Mouse (Mus musculus) megakaryocyte-erythroid progenitor cell, adult 5-6 weeks (primary cell): ENCODE data around the gene Car2. TPM values are rescaled to one million over a fixed set of nuclear protein-coding genes. Genes with fewer than 3 reads are reported as not detected.
A peak's percentile ranks its signal among the peaks of the same experiment; 100 is the strongest.

Source experiments
- ATAC-seq: replicated peaks from 2 replicates; pipeline ENCODE4 v1.8.0; 2016; ENCODE audit warnings: mild to moderate bottlenecking, inconsistent platforms; ENCODE audit not compliant: severe bottlenecking, poor library complexity, low FRiP score, low TSS enrichment
- total RNA-seq, 2 experiments: library from RNA; stranded (forward) in 1 of 2; stranded (reverse) in 1 of 2; fragments of 200-1000, 215-1000 nt in 1 of 2; fragments of >200 nt in 1 of 2; fragmentation: Nextera tagmentation in 1 of 2; gene quantifications; 2 replicates each; pipeline ENCODE4 v1.2.3; 2014 to 2017

Car2 gene
- total RNA-seq, 2 experiments from 2014 or later, result 1,983 to 2,475 TPM

DNA sequence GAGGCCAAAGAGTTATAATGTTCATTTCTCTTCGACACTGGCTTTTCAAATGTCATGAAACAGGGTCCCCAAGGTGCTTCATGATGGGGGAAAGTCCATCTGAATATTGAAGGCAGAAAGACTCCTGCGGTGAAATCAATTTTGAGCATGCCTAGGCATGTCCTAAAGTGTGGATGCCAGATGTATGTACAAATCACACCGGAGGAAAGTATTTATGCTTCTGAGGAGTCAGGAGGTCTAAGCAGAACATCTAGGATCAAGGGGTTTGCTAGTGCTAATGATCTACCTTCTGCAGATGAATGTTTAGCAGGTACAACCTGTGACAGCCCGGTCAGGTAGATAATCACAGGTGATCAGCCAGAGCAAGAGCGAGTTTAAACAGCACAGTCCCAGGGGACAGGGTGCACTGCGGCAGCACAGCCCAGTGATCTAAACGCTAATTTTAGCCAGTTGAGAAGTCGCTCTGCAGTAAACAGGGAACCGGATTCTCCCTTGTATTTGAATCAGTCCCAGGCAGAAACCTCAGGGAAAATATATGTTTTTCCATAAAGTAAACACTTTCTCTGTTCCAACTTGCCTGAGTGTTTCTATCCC lies 9.7 kb upstream of the Car2 start:
- no peak for ATAC-seq

DNA sequence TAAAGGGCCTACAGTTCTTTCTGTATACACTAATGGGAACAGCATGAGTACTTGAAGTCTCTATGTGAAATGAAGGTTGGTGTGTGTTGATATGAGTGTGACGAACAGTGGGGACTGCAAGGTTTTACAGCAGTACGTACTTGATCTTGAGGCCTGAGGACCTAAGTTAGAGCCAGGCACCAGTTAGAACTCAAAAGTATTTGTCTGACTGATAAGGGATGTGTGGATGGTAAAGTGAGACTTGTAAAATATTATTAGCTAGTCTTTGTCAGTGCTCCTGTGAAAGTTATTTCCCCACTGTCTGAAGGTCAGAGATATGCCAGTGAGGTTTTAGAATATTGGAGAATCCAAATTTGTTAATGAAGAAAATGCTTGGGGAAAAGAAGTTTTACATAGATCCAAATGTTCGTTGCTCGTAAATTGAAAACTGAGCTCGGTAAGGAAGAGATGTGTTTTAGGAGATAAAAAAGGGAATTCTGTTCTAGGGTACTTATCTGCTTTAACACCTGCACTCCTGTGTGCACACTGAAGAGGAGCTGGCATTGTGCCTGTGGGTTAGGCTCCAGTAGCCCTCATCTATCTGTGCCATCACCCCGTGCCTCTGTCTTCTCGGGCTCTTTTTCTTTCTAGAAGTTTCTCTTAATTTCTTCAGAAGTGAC lies 8.7 kb upstream of the Car2 start:
- peak; percentile 70 for ATAC-seq

DNA sequence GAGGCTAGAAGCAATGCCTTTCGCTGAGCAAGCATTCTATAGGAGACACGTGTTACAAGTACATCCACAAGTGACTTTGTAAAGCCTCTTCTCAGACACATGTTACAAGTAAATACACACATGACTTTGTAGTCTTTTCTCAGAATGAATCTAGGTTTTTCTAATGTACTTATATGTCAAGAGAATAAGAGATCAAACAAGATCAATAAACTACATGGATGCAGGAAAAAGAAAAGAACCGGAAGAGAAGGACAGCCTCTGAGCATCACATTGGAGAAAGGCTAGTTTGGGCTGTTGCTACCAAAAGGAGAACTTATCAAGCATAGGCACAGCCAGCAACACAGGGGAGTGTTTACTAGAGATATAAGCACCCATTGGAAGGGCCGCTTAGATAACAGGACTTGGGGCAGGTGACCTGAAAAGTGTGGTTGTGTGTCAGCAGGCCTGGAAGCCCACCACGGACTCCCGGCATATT lies 7.3 kb upstream of the Car2 start:
- peak; percentile 61 for ATAC-seq

DNA sequence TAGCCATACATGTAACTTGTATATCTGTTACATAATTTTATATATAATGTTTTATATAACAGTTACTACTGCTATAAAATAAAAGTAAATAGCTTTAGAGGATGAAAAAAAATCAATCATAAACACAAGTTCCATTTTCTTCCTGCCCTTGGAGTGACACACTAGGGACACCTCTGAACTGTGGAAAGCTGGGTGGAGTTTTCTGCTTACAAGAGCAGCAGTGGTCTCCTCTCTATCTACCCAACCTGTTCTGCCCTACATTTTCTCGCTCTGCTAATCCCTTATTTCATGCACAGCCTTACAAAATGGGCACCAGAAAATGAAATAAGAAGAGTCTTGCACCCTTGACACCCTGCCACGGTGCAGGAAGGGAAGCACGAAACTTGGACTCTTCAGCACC lies 6.8 kb upstream of the Car2 start:
- 0 out of 2 replicates have a peak, but pooled peaks have one; percentile 3 for ATAC-seq

GRCm38 (mm10) chr3:14880277-14880676 lies 5.8 kb upstream of the Car2 start:
- ATAC-seq, result no peak

- no peak for ATAC-seq
These were observed 4.1 kb upstream of the Car2 start for GRCm38 (mm10) chr3:14882005-14882404.

DNA sequence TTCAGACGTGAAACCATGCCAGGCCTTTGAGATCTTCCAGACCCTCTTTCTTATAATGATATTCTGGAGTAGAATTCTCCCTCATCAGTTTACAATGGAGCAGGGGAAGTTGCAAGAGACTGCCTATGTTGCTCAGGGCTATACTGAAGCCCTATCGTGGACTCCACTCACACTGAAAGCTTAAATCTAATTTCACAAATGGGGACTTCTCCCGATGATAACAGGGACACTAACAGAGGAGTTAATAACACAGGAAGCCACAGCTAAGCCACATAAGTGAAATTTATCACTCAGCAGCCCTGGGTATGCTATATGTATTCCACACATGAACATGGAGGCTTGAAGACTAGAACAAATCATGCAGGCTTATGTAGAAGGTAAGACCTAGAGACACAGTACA lies 3.3 kb upstream of the Car2 start:
- no peak for ATAC-seq

GRCm38 (mm10) chr3:14884826-14885225 lies 1.2 kb upstream of the Car2 start:
- no peak for ATAC-seq

- peak; percentile 5; the same call in 1 of the 2 replicates for ATAC-seq
These were observed 1.1 kb downstream of the Car2 start for GRCm38 (mm10) chr3:14887134-14887666.

- no peak for ATAC-seq
These were observed 1.7 kb downstream of the Car2 start for GRCm38 (mm10) chr3:14887686-14888295.

DNA sequence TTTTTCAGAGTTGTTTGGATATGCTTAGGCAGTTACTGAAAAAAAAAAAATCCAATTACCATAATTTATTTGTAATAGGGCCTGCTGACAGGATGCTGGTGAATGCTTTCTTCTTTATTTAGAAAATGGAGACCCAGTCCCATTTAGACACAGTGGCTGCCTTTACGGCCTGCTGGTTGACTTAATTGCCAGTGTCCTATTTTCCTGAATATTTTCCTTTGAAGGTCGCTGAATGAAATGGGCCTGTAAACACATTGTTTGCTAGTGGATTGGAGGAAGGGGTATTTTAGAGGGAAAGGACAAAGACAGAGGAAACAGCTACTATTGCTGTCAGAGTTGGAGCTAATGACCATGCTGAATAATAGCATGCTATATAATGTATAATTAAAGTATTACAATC lies 2.5 kb downstream of the Car2 start:
- no peak for ATAC-seq

DNA sequence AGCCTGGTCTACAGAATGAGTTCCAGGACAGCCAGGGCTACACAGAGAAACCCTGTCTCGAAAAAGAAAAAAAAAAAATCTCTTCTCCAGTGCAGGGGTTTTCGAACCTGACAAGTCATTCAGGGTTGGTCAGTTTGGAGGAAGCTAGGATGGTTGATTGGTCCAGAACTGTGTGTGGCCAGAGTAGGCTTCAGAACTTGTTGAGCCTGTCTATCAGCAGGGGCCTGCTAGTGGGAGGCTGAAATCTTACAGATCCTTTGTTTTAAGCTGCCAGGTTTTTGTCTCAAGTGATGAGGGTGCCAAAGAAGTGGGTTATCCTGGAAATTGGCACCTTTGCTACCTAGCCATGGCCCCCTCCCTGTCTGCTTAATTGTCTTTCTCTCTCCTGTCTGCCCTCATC lies 3.0 kb downstream of the Car2 start:
- no peak for ATAC-seq

GRCm38 (mm10) chr3:14889716-14890409 lies 3.8 kb downstream of the Car2 start:
- peak; percentile 25 for ATAC-seq

DNA sequence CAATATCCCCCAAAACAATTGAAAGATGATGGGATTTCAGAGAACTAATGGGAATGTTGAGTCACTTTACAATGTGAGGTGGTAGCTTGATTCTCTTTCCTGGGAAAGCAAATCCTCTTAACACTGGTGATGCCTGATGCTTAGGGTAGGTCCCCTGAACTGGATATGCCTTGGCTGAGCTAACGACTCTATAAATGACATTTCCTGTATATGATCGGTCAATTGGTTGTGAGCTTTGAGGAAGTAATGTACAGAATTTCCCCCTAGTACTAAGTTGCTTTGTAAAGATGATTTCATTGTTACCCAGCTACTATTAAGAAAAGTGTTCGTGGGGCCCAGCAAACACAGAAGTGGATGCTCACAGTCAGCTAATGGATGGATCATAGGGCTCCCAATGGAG lies 6.9 kb downstream of the Car2 start:
- no peak for ATAC-seq

DNA sequence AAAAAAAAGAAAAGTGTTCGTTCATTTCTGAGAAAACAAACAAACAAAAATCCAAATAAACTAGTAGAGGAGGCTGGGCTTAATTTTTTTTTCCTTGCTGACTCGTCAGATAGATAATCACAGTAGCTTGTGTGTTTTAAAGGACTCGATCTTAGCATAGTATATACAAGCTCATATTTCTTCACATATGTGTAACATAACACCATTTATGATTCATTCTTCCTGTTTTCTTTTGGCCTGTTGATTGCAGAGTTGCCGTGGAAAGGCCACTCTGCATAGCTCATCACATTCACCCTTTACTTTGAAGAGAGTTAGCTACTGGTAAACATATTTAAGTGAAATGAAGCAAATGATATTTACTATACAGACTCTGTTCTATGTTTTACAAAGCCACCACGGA lies 7.6 kb downstream of the Car2 start:
- no peak for ATAC-seq

DNA sequence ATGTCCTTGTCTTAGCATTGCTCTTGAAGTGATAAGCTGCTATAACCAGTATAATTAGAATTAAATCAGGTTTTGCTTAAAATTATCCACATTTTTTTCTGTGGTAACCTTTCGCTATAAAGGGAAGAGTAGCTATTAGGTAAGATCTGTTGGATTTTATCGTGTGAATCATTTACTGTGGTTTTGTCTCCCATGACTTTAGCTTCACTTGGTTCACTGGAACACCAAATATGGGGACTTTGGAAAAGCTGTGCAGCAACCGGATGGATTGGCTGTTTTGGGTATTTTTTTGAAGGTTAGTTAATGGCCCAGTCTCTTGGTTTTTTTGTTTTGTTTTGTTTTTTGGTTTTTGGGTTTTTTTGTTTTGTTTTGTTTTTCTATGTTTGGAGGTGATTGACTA lies 9.3 kb downstream of the Car2 start:
- no peak for ATAC-seq

DNA sequence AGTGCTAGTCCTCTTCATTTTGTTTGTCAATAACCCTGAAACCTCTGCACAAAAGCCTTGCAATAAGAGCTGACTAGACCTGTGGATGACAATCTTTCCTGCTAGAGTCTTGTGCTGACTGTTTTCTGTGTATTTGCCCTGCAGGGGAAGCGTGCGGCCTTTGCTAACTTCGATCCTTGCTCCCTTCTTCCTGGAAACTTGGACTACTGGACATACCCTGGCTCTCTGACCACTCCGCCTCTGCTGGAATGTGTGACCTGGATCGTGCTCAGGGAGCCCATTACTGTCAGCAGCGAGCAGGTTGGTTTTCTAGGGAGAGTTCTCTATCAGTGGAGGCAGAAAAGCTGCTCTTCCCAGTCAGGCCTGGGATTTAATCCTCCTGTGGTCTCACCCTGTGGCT lies 11.7 kb downstream of the Car2 start:
- ATAC-seq, result no peak

DNA sequence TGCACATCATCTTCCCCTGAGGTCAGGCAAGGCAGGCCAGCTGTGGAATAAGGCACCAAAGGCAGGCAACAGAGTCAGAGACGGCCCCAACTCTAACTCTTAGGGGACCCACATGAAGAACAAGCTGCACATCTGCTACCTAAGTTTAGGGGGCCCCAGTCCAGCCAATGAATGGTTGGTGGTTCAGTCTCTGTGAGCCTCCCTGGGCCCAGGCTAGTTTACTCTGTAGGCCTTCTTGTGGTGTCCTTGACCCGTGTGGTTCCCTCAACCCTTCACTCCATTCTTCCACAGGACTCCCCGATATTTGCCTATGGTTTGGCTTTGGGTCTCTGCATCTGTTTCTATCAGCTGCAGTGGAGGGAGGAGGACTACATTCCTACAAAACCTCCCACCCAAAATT lies 17.3 kb downstream of the Car2 start:
- ATAC-seq, result peak; percentile 37

GRCm38 (mm10) chr3:14904165-14904564 lies 18.1 kb downstream of the Car2 start:
- no peak for ATAC-seq

DNA sequence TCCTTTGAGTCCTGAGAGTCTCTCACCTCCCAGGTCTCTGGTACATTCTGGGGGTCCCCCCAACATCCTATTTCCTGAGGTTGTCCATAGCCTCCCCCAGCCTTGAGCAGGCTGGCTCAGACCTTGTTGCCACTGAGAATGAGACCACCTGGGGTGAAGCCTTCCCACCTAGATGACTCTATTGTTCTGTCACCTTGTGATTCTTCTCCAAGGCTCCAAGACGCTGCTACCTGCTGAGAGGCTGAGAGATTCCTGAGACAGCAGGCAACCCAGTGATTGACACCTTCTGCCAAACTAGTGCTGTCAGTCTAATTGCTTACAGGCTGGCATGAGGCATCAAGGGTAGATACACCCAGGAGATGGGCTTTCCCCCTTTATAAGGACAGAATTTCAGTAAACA lies 21.2 kb downstream of the Car2 start:
- no peak for ATAC-seq
